Mouse (Mus musculus): ENCODE data around the gene Cldnd1. TPM values are rescaled to one million over a fixed set of nuclear protein-coding genes. Genes with fewer than 3 reads are reported as not detected.

Gene Cldnd1
- total RNA-seq, 2 experiments from 2014 or later, result 86.0 to 92.5 TPM

GRCm38 (mm10) chr16:58718666-58719120, 9.0 kb upstream of the Cldnd1 start, which contains the start of gene Gpr15:
Gene Gpr15 (minus strand): TSS chr16:58719070.
- no peak within 1 kb of the TSS for H3K4me3 ChIP-seq
- TF ChIP-seq CTCF (conservative IDR thresholded peaks at IDR 0.05), result no peak
- no peak within 1 kb of the TSS for H3K27ac ChIP-seq
- no peak for DNase-seq (ENCODE audit: low spot score in 2 of 2)

GRCm38 (mm10) chr16:58722292-58722691, 5.4 kb upstream of the Cldnd1 start:
- Histone ChIP-seq H3K4me3 (no peak overlapping the region), H3K27ac (no peak overlapping the region)
- DNase-seq (ENCODE audit: low spot score in 2 of 2), result no peak
- no peak for TF ChIP-seq CTCF (conservative IDR thresholded peaks at IDR 0.05)

- Histone ChIP-seq H3K27ac (no peak overlapping the region), H3K4me3 (peak overlapping the region; percentile 82)
- no peak for TF ChIP-seq CTCF (conservative IDR thresholded peaks at IDR 0.05)
- DNase-seq (ENCODE audit: low spot score in 2 of 2), result no peak
Observed at GRCm38 (mm10) chr16:58726680-58727476, 832 bp upstream of the Cldnd1 start.

GRCm38 (mm10) chr16:58728176-58728671, 514 bp downstream of the Cldnd1 start:
- no peak for TF ChIP-seq CTCF (conservative IDR thresholded peaks at IDR 0.05)
- DNase-seq (ENCODE audit: low spot score in 2 of 2), result peak in 1 of 2 experiments; percentile 17
- Histone ChIP-seq H3K27ac (peak overlapping the region; percentile 92), H3K4me3 (peak overlapping the region; percentile 82)

GRCm38 (mm10) chr16:58738205-58738604, 10.5 kb downstream of the Cldnd1 start:
- peak; percentile 62 for TF ChIP-seq CTCF (conservative IDR thresholded peaks at IDR 0.05)
- DNase-seq (ENCODE audit: low spot score in 2 of 2), result no peak
- Histone ChIP-seq H3K4me3 (no peak overlapping the region), H3K27ac (no peak overlapping the region)

GRCm38 (mm10) chr16:58738800-58739199, 11.1 kb downstream of the Cldnd1 start:
- H3K4me3 ChIP-seq, result no peak overlapping the region
- DNase-seq (ENCODE audit: low spot score in 2 of 2), result no peak
- H3K27ac ChIP-seq, result no peak overlapping the region
- no peak for TF ChIP-seq CTCF (conservative IDR thresholded peaks at IDR 0.05)

- no peak for TF ChIP-seq CTCF (conservative IDR thresholded peaks at IDR 0.05)
- H3K4me3 ChIP-seq, result no peak overlapping the region
- no peak for DNase-seq (ENCODE audit: low spot score in 2 of 2)
- no peak overlapping the region for H3K27ac ChIP-seq
Observed at GRCm38 (mm10) chr16:58740751-58741150, 13.0 kb downstream of the Cldnd1 start.

- no peak for DNase-seq (ENCODE audit: low spot score in 2 of 2)
- Histone ChIP-seq H3K4me3 (no peak overlapping the region), H3K27ac (no peak overlapping the region)
- no peak for TF ChIP-seq CTCF (conservative IDR thresholded peaks at IDR 0.05)
Observed at GRCm38 (mm10) chr16:58746715-58747114, 19.0 kb downstream of the Cldnd1 start.

GRCm38 (mm10) chr16:58751314-58751713, 23.6 kb downstream of the Cldnd1 start:
- H3K27ac ChIP-seq, result no peak overlapping the region
- H3K4me3 ChIP-seq, result no peak overlapping the region
- peak; percentile 77 for TF ChIP-seq CTCF (conservative IDR thresholded peaks at IDR 0.05)
- no peak for DNase-seq (ENCODE audit: low spot score in 2 of 2)

- no peak for DNase-seq (ENCODE audit: low spot score in 2 of 2)
- no peak for TF ChIP-seq CTCF (conservative IDR thresholded peaks at IDR 0.05)
- Histone ChIP-seq H3K4me3 (no peak overlapping the region), H3K27ac (no peak overlapping the region)
Observed at GRCm38 (mm10) chr16:58756191-58756590, 28.5 kb downstream of the Cldnd1 start.

GRCm38 (mm10) chr16:58763076-58763475, 35.4 kb downstream of the Cldnd1 start, which contains the start of gene Olfr172:
Gene Olfr172 (minus strand): TSS chr16:58763176.
- no peak within 1 kb of the TSS for H3K27ac ChIP-seq
- DNase-seq (ENCODE audit: low spot score in 2 of 2), result no peak
- no peak for TF ChIP-seq CTCF (conservative IDR thresholded peaks at IDR 0.05)
- H3K4me3 ChIP-seq, result no peak within 1 kb of the TSS

Small RNA genes lying within 50 kb of the gene (microRNA-seq; reads per million reads assigned to microRNA genes)
- 0 reads per million in 2 experiments for gene Gm27564

Other genes with a start within 250 kb of the Cldnd1 start
- 10 to 100 TPM; 13.0 to 17.4 TPM for gene St3gal6, start 203.7 kb upstream of the Cldnd1 start, total RNA-seq (2021)
- not detected for gene Gm813, start 110.9 kb upstream of the Cldnd1 start, total RNA-seq (2021)
- gene E330017A01Rik, start 89.2 kb upstream of the Cldnd1 start, total RNA-seq (2021), result not detected
- gene Cpox, start 57.6 kb upstream of the Cldnd1 start, total RNA-seq (2021), result 10 to 100 TPM; 48.8 to 58.6 TPM
- gene Gpr15, start 8.8 kb upstream of the Cldnd1 start, total RNA-seq (2021), result not detected
- not detected for gene Olfr172, start 35.3 kb downstream of the Cldnd1 start, total RNA-seq (2021)
- gene Olfr173, start 72.4 kb downstream of the Cldnd1 start, total RNA-seq (2021), result not detected
- not detected for gene Olfr175-ps1, start 98.9 kb downstream of the Cldnd1 start, total RNA-seq (2021)
- not detected for gene Olfr177, start 146.9 kb downstream of the Cldnd1 start, total RNA-seq (2021)
- gene Olfr178, start 164.2 kb downstream of the Cldnd1 start, total RNA-seq (2021), result not detected
- not detected for gene Olfr181, start 200.8 kb downstream of the Cldnd1 start, total RNA-seq (2021)
- not detected for gene Olfr180, start 201.5 kb downstream of the Cldnd1 start, total RNA-seq (2021)

Measured in layer of hippocampus, adult 2 months (tissue).